Mouse (Mus musculus): ENCODE results near the gene Klhl35. TPM values are rescaled to one million over a fixed set of nuclear protein-coding genes. Genes with fewer than 3 reads are reported as not detected.
A peak's percentile ranks its signal among the peaks of the same experiment; 100 is the strongest.

Gene Klhl35
- total RNA-seq (2022): not detected

DNA sequence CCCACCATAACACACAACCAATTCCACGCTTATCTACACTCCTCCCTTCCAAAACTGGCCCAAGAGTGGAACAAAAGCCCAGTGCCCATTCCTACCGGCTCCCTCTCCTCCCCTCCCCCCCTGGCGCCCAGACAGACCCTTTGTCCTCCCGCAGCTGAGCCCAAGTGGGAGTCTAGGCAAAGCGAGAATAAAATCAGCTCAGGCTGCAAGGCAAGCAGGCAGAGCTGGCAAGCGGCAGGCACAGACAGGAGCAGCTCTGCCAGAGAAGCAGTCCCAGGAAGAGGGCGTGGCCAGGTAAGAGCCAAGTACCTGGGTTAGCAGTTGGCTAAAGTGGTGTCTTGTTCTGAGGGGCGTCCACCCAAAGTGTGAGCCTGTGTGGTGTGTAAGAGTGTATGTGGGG lies at the start of gene Klhl35:
Klhl35 (plus strand) TSS at position 194 of the 400 bp plus-strand sequence.
- no peak for DNase-seq (ENCODE audit: low spot score)

DNA sequence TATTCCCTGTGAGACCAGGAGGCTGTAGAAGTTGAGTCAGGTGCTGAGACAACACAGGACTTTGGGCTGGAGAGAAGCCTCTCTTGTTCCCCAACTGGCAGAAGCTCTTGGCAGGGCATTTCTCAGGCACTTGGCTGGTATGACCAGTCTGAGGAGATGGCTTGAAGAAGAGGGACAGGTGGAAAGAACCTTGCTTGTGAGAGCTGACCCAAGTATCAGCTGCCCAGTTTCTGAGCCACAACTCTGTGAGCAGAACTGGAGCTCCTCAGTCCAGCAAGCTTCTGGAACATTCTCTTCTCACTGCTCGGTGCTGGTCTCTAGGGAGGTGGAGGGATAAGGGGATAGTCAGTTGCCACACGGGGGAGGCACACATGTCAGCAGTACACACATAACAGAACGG lies 46.5 kb upstream of the Klhl35 start:
- DNase-seq (ENCODE audit: low spot score): no peak

DNA sequence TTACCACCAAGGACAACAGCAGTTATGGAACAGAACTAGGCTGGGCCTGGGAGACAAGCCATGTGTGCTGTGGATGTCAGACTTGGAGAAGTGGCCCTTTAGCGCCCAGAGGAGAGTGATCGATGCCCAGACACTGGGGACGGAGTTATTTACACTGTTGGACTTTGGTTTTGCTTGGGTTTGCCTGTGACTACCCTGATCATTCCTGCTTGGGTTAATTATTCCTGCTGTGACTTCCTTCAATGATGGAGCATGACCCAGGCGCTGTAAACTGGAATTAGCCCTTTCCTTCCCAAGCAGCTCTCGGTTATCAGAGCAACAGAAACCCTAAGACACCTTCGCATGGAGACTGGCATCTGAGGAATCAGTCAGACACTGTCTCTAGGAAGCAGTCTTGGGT lies 44.8 kb upstream of the Klhl35 start:
- DNase-seq (ENCODE audit: low spot score): no peak

DNA sequence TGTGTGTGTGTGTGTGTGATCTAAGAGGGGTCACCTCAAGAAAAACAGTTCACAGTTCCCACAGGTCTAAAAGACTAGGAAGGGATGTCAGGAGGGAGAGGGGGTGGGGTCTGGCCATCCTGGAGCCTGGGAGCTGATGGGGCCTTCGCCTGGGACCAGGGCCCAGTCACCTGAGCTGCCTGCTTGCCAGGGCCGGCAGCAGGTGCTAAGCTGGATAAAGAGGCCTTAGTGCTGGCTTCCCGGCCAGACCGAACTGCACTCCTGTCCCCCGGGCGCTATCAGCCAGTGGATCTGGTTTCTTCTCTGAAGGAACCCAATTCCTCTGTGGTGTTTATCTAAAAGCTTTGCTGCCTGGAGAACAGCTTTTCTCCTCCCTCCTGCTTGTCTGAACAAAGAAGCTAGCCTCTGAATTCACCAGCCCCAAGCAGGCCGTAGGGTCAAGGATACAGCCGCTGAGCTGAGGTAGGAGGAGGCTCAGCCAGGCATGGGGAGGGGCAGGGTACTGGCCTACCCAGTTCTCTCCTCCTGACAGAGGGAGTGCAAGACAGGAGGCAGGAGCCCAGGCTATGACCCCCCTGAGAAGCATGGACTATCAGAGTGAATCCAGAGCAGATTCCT lies 41.2 kb upstream of the Klhl35 start:
- DNase-seq (ENCODE audit: low spot score): no peak

DNA sequence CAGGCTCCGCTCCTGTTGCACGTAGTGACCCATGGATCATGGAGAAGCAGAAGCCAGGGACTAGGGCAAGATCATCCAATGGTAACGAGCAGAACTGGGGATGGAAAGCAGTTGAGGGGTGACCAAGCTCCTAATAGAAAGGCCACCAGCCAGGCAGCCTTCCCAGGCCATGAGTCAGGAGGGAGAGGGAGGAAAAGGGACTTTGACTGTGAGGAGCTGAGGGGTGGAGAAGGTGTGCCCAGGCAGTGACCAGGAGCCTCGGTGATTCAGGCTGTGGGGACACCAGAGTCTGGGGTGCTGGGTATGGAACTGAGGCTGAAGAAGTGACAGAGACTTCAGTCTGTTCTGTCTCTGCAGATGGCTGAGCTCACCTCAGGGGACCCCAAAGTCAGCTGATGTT lies 40.1 kb upstream of the Klhl35 start:
- DNase-seq (ENCODE audit: low spot score): no peak

DNA sequence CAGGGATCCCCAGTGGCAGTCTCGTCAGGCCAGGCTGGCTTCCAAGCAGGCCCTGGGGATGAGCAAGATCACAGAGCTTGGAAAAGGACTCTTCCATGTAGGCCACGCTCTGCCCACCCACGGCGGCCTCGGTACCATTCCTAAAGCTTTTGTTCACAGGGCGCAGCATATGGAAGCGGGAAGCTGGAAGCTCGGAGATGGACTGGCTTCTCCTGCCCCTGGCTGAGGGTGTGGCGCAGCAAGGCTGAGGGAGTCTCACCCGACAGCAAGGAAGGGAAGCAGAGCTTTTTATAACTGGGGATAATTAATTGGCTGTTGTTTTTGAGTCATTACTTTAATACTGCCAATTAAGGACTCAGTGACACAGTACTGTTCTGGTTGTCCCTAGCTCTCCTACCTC lies 38.8 kb upstream of the Klhl35 start:
- no peak for DNase-seq (ENCODE audit: low spot score)

DNA sequence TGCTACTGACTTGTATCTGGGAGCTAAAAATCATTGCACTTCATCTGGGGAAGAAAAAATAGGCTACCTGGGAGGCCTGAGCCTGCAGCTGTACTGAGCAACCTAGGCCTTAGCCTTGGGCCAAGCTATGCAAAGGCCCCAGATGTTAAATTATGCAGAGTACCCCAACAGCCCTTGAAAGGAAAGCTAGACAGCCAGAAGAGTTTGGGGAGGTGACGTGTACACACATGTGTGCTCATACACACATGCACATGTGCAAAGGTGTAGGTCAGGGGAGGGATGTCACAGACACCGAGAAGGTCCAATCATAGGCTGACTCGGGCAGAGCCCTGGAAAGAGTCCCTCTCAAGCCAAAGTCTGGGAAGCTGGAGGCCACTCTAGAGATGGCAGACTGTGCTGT lies 37.8 kb upstream of the Klhl35 start:
- DNase-seq (ENCODE audit: low spot score): no peak

DNA sequence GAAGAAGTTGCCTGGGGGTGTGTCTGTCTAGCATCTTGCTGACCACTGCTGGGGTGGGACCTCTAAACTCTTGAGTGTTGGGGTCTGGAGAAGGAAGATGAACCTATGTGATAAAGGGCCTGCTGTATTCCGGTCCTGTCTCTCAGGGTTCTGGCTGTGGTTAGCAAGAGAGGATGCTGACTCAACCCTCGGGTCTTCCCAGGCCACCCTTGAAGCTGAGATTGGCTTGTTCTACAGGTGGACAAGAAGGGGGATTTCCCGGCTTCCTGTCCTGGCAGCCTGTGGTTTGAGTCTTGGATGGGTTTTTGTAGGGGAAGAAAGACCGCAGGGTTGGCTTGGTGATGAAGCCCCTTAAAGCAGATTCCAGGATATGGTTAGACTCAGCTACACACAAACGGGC lies 37.0 kb upstream of the Klhl35 start:
- DNase-seq (ENCODE audit: low spot score): no peak

DNA sequence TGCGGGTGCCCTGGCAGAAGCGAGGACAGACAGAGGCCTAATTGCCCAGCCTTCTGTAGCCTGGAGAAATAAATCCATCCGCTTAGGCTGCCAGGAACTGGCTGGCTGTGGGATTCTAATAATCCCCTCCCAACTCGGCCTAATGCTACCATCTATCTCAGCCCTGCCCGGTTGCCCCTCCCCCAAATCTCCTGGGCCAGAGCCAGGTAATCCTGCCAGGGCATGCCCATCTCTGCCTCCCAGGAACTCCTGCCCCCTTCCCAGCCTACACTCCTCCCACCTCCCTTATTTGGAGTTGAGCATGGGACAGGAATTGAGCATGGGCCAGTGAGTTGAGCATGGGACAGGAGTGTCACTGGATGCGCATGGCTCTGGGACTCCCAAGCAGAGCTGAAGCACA lies 36.0 kb upstream of the Klhl35 start:
- no peak for DNase-seq (ENCODE audit: low spot score)

DNA sequence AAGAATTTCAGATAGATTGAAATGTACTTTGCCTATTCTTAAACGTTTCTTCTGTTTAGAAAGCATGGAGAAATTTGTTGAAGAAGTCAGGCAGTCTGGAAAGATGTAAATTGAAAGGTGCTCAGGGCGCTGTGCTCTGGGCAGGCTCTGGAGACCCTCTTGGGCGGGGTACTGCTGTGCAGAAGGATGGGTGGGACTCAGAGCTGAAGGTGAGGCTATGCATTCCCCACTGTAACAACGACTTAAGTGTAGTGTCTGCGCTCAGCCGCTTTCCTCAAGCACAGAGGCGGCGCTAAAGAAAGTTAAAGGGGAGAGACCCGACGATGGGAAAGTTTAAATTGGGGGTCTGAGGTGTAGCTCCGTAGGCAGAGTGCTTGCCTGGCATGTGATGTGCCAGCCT lies 35.6 kb upstream of the Klhl35 start:
- no peak for DNase-seq (ENCODE audit: low spot score)

DNA sequence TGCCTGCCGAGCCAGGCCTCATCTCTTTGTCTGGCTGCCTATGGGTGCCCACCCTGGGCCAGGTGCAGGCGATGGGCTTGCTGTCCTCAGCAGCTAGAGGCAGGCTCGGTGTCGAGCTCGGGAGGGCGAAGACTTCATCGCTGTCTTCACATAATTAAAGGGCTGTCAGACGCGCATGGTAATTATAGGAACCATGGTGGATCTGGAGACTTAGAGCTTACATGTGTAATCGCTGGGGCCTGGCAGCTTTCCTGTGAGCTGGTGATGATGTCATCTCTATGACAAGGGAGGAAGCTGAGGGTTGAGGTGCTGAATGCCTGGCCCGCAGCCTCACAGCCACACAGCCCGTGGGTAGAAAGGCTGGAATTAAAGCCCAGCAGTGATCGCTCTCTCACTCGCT lies 33.6 kb upstream of the Klhl35 start:
- peak; percentile 25 for DNase-seq (ENCODE audit: low spot score)

DNA sequence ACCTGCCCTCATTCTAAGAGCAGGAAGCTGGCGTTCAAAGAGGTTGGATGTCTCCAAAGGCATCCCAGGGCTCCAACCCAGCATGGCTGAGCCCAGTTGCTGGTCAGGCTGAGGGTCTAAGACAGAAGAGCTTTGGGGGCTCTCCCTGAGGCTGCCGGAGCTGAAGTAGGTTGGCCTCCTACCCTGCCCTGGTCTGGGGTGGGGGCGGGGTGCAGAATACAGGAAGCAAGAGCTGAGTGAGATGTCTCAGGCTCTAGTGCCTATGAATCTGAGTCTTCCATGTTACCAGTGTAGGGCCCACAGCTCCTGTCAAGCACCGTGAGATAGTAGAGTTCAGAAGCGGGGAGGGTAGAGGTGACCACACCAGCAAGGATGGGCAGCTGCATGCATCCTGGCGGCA lies 32.9 kb upstream of the Klhl35 start:
- DNase-seq (ENCODE audit: low spot score): no peak

DNA sequence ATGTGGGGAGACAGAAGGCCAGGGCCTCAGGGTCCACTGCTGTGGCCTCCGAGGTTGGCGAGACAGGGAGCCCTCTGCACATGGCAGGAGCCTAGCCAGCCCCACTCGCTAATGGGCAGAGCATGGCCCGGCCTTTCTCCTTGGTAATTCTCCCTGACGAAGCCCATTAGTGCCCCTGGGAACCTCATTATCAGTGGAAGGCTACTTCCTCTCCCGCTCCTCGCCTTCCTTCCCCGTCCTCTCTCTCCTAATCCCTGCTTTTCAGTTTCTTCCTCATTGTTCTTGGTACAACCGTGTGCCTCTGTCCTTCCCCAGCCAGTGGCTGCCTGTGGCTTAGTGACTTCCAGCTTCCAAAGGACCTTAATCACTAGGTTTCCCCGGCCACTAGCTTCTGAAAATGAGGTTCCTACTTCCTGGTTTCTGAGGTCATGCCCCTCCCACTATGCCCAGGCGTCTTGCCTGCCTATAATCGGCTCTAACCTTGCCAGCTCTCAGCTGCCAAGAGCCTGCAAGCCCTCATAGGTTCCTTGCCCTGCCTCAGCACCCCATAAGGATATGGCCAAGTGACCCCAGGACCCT lies 31.0 kb upstream of the Klhl35 start:
- DNase-seq (ENCODE audit: low spot score): no peak

DNA sequence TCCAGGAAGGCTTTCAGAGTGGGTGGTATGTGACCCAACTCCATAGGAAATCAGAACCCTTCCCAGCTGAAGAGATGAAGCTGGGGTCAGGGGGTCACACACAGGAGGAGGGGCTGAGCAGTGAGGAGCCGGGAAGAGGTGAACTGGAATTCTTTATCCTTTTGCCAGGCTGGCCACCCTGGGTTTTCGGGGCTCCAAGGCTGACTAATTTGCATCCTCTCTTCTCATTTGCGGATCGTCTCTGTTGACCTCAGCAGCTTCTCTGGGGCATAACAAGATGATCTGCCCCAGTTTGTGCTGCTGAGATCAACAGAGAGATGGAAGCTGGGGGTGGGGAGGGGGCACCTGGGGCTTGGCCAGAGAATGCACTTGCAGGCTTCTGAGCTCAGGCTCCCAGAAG lies 29.3 kb upstream of the Klhl35 start:
- DNase-seq (ENCODE audit: low spot score): no peak

DNA sequence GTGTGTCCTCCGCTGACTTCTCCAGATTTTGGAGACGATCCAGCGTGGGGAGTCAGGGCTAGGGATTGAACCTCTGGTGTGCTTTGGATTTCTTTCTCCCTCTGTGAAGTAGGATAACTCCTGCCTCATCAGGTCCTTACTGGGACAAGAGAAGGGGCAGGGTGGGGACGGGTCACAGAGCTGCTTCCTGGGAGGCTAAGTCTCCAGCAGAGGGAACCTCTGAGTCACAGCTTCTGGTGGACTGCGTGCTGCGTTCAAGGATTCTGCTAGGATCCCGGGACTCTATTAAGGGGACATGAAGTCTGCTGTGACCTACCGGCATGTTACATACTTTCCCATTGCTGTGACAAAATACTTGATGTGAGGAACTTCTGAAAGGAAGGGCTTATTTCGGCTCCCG lies 26.9 kb upstream of the Klhl35 start:
- no peak for DNase-seq (ENCODE audit: low spot score)

DNA sequence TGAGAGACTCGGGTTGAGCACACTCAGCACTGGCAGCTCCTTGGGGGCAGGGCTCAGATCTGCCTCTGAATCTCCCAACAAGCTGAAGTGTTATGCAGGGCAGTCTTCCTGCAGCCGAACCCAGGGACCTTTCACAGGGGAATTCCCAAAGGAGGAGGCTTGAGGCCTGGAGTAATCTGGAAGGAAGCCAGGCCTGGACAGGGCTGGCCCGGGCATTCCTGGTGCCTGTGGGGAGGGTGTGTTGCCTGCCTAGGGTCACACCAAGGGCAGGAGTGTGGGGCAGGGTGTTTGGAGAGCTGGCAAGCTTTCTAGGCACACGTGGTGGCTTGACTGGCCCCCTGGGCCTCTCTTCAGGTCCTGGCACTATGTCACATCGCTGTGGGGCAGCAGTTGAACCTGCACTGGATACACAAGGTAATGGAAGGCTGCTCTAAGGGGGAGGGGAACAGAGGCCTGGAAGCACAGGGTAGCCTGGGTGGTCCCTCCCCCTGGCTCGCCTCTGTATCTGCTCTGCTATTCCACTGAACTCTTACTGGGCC lies 24.2 kb upstream of the Klhl35 start:
- peak; percentile 72 for DNase-seq (ENCODE audit: low spot score)

DNA sequence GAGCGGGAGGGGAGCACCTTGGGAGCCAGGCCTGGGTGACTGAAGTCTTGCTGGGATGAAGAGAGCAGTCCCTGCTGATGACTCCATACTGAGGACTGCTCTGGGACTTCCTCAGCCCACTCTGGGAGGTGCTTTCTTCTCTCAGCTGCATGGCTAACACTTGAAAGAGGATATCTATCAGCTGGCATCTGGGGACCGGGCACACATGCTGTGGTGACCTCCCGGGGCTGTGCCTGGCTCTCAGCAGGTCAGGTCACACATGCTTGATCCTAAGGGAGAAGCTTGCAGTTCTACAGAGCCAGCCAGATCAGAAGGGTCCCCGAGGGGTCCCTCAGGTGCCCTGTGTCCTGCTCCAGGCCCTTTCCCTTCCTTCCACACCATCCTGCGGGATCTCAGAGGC lies 22.6 kb upstream of the Klhl35 start:
- no peak for DNase-seq (ENCODE audit: low spot score)

DNA sequence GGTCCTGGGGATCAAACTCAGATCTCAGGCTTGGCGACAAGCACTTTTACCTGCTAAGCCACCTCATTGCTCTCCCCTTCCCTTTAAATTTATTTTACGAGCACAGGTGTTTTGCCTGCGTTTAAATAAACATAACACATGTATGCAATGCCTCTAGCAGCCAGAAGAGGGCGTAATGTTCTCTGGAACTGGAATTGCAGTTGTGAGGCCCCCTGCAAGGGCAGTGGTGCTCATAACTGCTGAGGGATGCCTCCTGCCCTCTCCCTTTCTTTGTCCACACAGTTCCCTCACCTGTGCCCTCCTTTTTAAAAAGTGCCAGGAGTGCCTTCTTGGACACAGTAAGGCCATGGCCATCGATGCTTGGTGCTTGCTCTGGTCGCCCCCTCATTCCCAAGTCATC lies 21.8 kb upstream of the Klhl35 start:
- no peak for DNase-seq (ENCODE audit: low spot score)

DNA sequence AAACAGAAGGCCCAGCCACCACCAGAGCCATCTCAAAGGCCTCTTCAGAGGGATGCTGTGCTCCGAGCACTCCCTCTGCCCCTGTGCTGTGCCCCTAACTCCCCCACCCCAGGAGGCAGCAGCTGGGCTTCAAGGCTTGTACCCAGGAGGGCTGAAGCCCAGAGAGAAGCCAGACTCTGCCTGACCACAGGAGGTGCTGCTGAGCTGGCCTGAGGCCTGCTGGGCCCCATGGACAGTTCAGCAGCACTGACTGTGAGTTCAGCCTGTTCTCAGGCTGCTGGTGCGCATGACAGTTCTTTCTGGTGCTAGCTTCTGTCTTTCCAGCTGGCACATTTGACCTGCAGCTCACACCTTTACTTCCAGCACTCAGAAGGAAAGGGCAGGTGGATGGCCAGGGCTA lies 20.0 kb upstream of the Klhl35 start:
- no peak for DNase-seq (ENCODE audit: low spot score)

DNA sequence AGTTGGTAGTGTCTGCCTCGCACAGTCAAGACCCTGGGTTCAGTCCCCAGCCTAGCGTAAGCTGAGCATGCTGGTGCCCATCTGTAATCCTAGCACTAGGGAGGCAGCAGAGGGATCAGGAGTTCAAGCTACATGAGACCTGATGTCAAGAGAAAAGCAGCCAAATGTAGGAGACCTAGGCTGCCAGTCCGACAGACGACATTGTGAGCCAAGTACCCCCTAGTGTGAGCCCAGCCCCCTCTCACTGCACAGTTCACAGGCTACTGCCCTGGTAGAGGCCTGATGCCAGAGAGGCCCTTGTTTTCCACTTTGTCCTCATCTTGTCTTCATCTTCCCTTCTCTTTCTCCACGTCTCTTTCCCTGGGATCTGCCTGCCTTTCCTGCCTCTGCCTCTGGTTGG lies 18.5 kb upstream of the Klhl35 start:
- DNase-seq (ENCODE audit: low spot score): no peak

DNA sequence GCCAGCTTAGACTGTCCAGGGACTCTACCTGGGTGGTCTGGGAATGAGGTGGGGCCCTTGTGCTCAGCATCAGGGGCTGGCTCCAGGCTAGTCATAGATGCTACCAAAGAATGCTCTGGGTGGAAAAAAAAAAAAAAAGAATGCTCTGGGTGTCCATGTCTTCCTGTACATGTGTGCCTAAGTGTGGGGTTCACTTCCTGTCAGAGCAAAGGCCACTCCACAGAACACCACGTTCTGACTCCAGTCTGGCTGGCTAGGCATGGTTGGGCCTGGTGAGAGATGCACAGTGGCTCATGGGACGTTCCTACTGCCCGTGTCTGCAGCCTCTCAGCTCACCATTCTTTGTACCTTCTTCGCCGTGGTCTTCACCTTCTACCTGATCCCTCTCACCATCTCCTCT lies 17.2 kb upstream of the Klhl35 start:
- DNase-seq (ENCODE audit: low spot score): no peak

DNA sequence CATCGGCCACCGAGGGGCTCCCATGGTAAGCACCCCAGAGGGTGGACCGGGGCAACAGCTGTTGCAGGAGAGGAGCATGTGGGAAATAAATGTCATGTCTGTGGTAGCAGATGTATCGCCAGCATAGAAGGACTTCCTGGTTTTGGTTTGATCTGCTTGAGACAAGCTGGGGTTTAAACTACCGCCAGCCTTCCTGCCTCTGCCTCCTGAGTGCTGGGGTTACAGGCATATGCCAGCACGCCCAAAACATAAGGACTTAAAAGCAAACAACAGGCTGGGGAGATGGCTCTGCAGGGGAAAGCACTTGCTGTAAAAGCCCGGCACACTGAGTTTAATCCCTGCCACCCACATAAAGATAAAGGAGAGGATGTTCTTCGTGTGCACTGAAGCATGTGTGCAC lies 16.7 kb upstream of the Klhl35 start:
- DNase-seq (ENCODE audit: low spot score): no peak

DNA sequence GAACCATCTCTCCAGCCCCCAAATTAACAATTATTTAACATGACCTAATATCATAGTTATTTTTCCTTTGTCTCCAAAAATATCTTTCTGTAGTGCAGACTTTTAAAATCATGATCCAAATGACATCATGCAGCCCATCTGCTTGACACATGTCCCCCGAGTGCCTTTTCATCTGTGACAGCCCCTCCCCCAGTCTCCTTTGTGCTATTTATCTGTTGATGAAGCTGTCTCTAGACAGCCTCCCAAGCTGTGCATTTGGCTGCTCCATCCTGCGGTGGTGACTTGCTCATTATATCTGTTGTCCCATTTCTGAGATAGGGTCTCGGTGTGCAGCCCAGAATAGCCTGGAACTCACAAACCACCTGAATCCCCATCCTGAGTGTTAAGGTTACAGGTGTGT lies 16.1 kb upstream of the Klhl35 start:
- DNase-seq (ENCODE audit: low spot score): no peak

DNA sequence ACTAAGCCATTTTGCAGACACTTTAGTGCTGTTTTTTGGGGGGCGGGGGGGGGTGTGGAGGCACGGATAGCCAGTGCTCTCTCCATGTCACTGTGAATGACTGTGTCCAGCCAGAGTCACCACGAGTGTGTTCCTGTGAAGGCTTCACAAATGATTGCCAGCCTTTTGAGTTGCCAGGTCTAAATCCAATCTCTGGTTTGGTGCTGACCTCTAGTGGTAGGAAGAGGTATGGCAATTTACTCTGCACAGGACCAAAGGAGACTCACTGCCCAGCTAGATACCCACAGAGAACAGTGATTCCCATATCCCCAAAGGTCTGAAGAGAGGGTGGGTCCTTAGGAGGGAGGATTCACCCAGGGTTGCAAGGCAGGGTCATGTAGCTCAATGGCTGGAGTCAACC lies 15.1 kb upstream of the Klhl35 start:
- peak; percentile 82 for DNase-seq (ENCODE audit: low spot score)
